Mouse (Mus musculus): ENCODE data around the gene Sox2.
A peak's percentile ranks its signal among the peaks of the same experiment; 100 is the strongest.

Sox2 gene

GRCm38 (mm10) chr3:34643536-34644115, 6.6 kb upstream of the Sox2 start:
- DNase-seq = no peak

DNA sequence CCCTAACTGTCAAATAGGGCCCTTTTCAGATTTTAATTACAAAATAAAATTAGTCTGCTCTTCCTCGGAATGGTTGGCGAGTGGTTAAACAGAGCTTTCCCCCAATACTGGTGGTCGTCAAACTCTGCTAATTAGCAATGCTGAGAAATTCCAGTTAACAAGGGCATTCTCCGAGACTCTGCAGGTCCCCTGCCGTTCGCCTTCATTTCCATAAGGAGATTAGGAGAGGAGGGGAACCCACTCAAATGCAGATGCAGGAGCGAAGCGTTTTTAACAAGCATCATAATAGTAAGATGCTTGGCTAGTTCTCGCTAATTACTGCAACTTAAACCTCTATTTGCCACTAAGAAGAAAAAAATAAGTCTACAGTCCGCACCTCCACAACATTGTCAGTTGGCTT, 4.0 kb upstream of the Sox2 start:
- no peak for DNase-seq

- peak; percentile 90 for DNase-seq
These were observed 2.5 kb upstream of the Sox2 start for GRCm38 (mm10) chr3:34647688-34648087.

- DNase-seq = no peak
These were observed 1.9 kb upstream of the Sox2 start for GRCm38 (mm10) chr3:34648105-34648832.

- peak; percentile 35 for DNase-seq
These were observed 1.1 kb upstream of the Sox2 start for GRCm38 (mm10) chr3:34648833-34649719.

GRCm38 (mm10) chr3:34650621-34651361, 586 bp downstream of the Sox2 start:
- DNase-seq = peak; percentile 14

- DNase-seq = no peak
These were observed 1.4 kb downstream of the Sox2 start for GRCm38 (mm10) chr3:34651486-34652170.

GRCm38 (mm10) chr3:34652616-34653015, 2.4 kb downstream of the Sox2 start:
- DNase-seq = no peak

DNA sequence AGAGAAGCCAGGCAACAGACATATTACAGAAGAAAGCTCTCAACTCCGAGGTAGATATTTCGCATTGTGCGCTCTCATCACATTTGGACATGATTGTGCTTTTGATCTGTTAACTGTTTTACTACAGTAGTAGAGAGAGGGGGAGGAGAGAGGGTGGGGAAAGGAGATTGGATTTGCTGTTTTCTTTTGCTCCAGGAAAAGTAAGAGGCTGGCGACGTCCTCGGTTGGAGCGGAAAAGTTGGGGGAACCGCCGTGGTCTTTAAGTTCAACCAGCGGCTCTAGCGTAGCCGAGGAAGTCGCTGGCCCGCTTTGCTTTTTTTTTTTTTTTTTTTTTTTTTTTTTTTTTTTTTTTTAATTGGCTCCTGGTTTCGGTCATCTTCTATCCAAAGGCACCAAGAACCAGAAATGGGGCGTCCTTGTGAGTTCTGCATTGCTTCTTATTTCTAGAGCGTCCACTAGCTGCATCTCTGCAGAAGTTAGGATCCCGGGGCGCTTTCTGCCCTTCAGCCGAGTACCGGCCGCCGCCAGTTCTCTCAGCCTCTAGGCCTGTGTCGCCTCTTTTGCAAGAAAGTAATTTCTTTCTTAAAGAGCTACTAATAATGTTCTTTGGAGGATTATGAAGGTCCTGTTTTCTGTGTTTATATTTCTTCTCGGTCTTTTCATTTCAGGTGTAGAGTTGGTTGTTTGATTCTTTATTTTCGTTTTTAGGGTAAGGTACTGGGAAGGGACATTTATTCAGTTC, 3.2 kb downstream of the Sox2 start:
- no peak for DNase-seq

DNA sequence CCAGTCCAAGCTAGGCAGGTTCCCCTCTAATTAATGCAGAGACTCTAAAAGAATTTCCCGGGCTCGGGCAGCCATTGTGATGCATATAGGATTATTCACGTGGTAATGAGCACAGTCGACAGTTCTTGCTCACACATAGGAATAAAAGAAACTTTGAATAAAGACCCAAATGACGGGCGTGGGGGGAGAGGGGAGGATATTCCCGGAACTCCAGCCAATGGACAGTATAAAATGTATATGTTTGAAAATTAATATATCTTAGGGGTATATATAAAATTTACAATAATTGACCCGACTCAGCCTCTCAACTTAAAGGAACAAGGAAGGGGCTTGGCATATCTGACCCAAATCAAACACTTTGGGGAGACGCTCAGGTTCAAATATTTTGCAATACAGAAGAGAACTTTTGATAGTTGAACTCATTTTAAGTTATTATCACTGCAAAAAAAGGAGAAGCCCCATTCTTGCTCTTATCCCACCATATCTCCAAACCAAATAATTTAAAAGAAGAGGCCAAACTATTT, 3.8 kb downstream of the Sox2 start:
- DNase-seq = no peak

DNA sequence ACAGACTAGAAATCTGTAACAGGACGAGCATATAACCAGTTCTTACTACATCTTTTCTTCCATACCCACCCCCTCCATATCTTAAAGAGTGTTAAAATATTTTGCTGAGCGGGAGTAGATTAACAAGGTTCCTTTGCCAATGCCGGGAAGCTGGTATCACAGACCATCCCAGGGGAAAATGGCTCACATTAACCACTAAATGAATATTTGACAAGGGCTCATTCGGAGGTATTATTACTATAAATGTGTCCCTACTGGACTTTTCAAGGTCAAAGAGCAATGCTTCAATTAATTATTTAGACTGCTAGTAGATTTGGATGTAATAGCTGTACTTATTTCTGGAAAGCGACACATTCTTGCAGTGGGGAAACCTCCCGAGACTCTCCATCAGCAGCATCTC, 4.6 kb downstream of the Sox2 start:
- DNase-seq = no peak

DNA sequence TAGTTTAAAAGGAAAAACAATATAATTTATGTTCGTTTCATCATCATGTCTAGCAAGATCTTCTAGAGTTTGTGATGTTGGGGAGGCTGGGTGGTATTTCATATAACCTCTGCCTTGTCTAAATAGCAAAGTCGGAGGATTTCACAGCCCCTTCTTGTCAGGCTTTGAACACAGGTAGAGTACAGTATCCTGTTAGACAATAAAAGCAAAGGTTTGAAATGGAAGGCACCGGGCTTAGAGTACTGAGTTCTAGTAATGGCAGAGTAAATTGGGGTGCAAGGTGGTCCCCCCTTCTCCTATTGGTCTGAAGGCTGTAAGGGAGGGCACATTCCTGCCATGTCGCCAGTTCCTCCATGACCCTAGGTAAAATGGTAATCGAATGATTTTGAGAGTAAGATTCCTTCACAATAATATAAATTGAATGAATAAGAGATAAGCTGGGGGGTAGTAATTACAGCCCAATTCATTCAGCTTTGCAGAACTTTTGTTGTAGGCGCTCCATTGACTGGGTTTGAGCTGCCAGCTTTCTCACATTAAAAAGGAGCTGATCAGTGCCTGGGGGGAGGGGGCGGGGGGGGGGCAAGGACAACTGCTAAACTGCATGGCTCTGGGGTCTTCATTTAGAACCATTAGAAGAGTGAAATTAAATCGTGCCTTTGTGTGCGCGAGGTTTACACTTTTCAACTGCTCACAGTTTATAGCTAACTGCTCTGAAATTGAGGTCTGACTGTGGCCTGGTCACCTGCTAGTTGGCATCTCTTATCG, 5.3 kb downstream of the Sox2 start:
- DNase-seq = no peak

GRCm38 (mm10) chr3:34656153-34656552, 5.9 kb downstream of the Sox2 start:
- no peak for DNase-seq

GRCm38 (mm10) chr3:34656813-34657700, 6.9 kb downstream of the Sox2 start:
- DNase-seq = no peak

DNA sequence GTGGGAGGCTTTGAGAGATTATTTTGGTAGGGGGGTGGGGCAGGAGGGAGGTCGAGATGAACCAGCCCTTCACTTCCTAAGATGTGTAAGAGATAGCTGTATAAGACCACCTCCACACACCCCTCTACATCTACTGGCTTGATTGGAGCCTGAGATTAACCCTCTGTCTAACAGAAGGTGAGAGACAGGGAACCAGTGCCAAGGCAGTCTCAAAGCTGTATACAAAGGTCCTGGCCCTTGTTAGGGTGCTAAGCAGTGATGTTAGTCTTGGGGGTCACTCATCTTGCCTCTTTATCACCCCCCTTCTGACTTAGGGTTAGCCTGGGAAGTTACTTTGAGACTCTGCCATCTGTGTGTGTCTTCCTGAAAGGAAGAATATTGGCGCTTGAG, 7.5 kb downstream of the Sox2 start:
- no peak for DNase-seq

- no peak for DNase-seq
These were observed 8.2 kb downstream of the Sox2 start for GRCm38 (mm10) chr3:34658241-34658965.

DNA sequence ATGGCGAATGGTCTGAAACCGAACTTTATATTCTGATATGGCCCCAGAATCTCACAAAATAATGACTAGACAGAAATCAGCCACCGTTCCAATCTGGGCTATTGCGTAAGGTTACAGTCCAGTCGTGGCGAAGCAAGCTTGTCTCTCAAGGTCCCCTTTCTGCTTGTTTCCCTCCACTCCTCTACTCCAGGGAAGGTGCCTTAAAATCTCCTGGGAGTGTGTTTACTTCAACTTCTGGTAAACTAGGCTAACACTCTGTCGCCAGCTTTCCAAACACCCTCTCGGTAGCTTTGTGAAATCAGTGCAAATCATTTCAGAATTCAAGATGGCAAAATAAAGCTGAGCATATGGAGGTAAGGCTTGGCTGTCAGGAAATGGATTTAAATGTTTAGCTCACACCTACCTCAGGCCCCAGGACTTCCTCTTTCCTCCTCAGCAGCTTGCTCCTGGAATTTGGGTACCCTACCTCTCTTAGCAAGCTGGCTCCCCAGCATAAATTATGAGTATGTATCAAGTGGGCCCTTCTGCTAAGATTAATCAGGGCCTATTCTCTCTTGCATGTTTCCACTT, 8.8 kb downstream of the Sox2 start:
- no peak for DNase-seq

GRCm38 (mm10) chr3:34659861-34660260, 9.7 kb downstream of the Sox2 start:
- no peak for DNase-seq
